Mouse (Mus musculus): ENCODE measurements around the gene Pald1. TPM values are rescaled to one million over a fixed set of nuclear protein-coding genes. Genes with fewer than 3 reads are reported as not detected.

Gene Pald1
- polyA plus RNA-seq, 1 experiment from 2014 or later: 22.5 TPM

GRCm38 (mm10) chr10:61418131-61418900 is 35.0 kb upstream of the Pald1 start:
- peaks cover 11% of the 10 kb centered on the region for H3K4me1 ChIP-seq
- H3K36me3 ChIP-seq: no peaks in the 10 kb centered on the region
- peaks cover 61% of the 10 kb centered on the region for H3K27me3 ChIP-seq
- peak overlapping the region; percentile 48 for H3K4me3 ChIP-seq
- peak overlapping the region; percentile 85 for H3K4me2 ChIP-seq
- no peaks in the 10 kb centered on the region for H3K9me3 ChIP-seq
- H3K9ac ChIP-seq: peak overlapping the region; percentile 67
- WGBS: 2% methylated on average over 50 of the region's 50 CpGs
- no peak for ATAC-seq (ENCODE audit: insufficient number of reproducible peaks, insufficient read depth, low FRiP score, low TSS enrichment, low read depth)
- no peak overlapping the region for H3K27ac ChIP-seq

- ATAC-seq (ENCODE audit: insufficient number of reproducible peaks, insufficient read depth, low FRiP score, low TSS enrichment, low read depth): no peak
- peaks cover 11% of the 10 kb centered on the region for H3K4me1 ChIP-seq
- peak within 1 kb of the TSS; percentile 85 for H3K4me2 ChIP-seq
- no peak within 1 kb of the TSS for H3K27ac ChIP-seq
- H3K4me3 ChIP-seq: peak within 1 kb of the TSS; percentile 48
- no peaks in the 10 kb centered on the region for H3K9me3 ChIP-seq
- H3K27me3 ChIP-seq: peaks cover 61% of the 10 kb centered on the region
- 23% methylated on average over 10 of the region's 10 CpGs for WGBS
- H3K36me3 ChIP-seq: no peaks in the 10 kb centered on the region
- H3K9ac ChIP-seq: peak within 1 kb of the TSS; percentile 67
Observed at GRCm38 (mm10) chr10:61417672-61418071, 34.3 kb upstream of the Pald1 start, which contains the start of gene Nodal. Gene Nodal, plus strand, starts transcription at chr10:61417972.

- no peak overlapping the region for H3K27ac ChIP-seq
- peaks cover 11% of the 10 kb centered on the region for H3K4me1 ChIP-seq
- H3K4me3 ChIP-seq: no peak overlapping the region
- no peak for ATAC-seq (ENCODE audit: insufficient number of reproducible peaks, insufficient read depth, low FRiP score, low TSS enrichment, low read depth)
- peaks cover 61% of the 10 kb centered on the region for H3K27me3 ChIP-seq
- H3K9ac ChIP-seq: no peak overlapping the region
- no peaks in the 10 kb centered on the region for H3K36me3 ChIP-seq
- H3K9me3 ChIP-seq: no peaks in the 10 kb centered on the region
- WGBS: 48% methylated on average over 2 of the region's 2 CpGs
- H3K4me2 ChIP-seq: no peak overlapping the region
Observed at GRCm38 (mm10) chr10:61417046-61417445, 33.7 kb upstream of the Pald1 start.

GRCm38 (mm10) chr10:61416561-61416960 is 33.2 kb upstream of the Pald1 start:
- H3K9me3 ChIP-seq: no peaks in the 10 kb centered on the region
- peaks cover 61% of the 10 kb centered on the region for H3K27me3 ChIP-seq
- H3K9ac ChIP-seq: no peak overlapping the region
- no peak overlapping the region for H3K27ac ChIP-seq
- no peak for ATAC-seq (ENCODE audit: insufficient number of reproducible peaks, insufficient read depth, low FRiP score, low TSS enrichment, low read depth)
- H3K36me3 ChIP-seq: no peaks in the 10 kb centered on the region
- no peak overlapping the region for H3K4me2 ChIP-seq
- H3K4me3 ChIP-seq: no peak overlapping the region
- H3K4me1 ChIP-seq: peaks cover 11% of the 10 kb centered on the region
- WGBS: 32% methylated on average over 7 of the region's 7 CpGs

- Histone ChIP-seq H3K9ac (no peak overlapping the region), H3K9me3 (no peaks in the 10 kb centered on the region), H3K27me3 (peaks cover 57% of the 10 kb centered on the region), H3K4me1 (peaks cover 11% of the 10 kb centered on the region), H3K27ac (no peak overlapping the region), H3K36me3 (no peaks in the 10 kb centered on the region), H3K4me2 (no peak overlapping the region), H3K4me3 (no peak overlapping the region)
- WGBS: 18% methylated on average over 8 of the region's 8 CpGs
- no peak for ATAC-seq (ENCODE audit: insufficient number of reproducible peaks, insufficient read depth, low FRiP score, low TSS enrichment, low read depth)
Observed at GRCm38 (mm10) chr10:61415890-61416289, 32.6 kb upstream of the Pald1 start.

GRCm38 (mm10) chr10:61415240-61415639 is 31.9 kb upstream of the Pald1 start:
- Histone ChIP-seq H3K4me3 (no peak overlapping the region), H3K4me2 (no peak overlapping the region), H3K36me3 (no peaks in the 10 kb centered on the region), H3K27me3 (peaks cover 51% of the 10 kb centered on the region), H3K9me3 (no peaks in the 10 kb centered on the region), H3K27ac (no peak overlapping the region), H3K9ac (no peak overlapping the region), H3K4me1 (peaks cover 11% of the 10 kb centered on the region)
- 72% methylated on average over 3 of the region's 3 CpGs for WGBS
- ATAC-seq (ENCODE audit: insufficient number of reproducible peaks, insufficient read depth, low FRiP score, low TSS enrichment, low read depth): no peak

GRCm38 (mm10) chr10:61412910-61413625 is 29.7 kb upstream of the Pald1 start:
- Histone ChIP-seq H3K4me2 (no peak overlapping the region), H3K4me3 (no peak overlapping the region), H3K4me1 (peaks cover 5% of the 10 kb centered on the region), H3K36me3 (no peaks in the 10 kb centered on the region), H3K9me3 (no peaks in the 10 kb centered on the region), H3K9ac (no peak overlapping the region), H3K27me3 (peaks cover 29% of the 10 kb centered on the region), H3K27ac (no peak overlapping the region)
- 52% methylated on average over 21 of the region's 21 CpGs for WGBS
- ATAC-seq (ENCODE audit: insufficient number of reproducible peaks, insufficient read depth, low FRiP score, low TSS enrichment, low read depth): no peak

- WGBS: 27% methylated on average over 9 of the region's 9 CpGs
- Histone ChIP-seq H3K27me3 (peaks cover 14% of the 10 kb centered on the region), H3K27ac (no peak overlapping the region), H3K4me2 (no peak overlapping the region), H3K4me3 (no peak overlapping the region), H3K9ac (no peak overlapping the region), H3K9me3 (no peaks in the 10 kb centered on the region), H3K36me3 (no peaks in the 10 kb centered on the region), H3K4me1 (0 out of 2 replicates have a peak, but pooled peaks cover 5% of the 10 kb centered on the region)
- ATAC-seq (ENCODE audit: insufficient number of reproducible peaks, insufficient read depth, low FRiP score, low TSS enrichment, low read depth): no peak
Observed at GRCm38 (mm10) chr10:61410193-61410592, 26.9 kb upstream of the Pald1 start.

GRCm38 (mm10) chr10:61409776-61410175 is 26.4 kb upstream of the Pald1 start:
- H3K4me3 ChIP-seq: no peak overlapping the region
- no peak overlapping the region for H3K9ac ChIP-seq
- no peaks in the 10 kb centered on the region for H3K36me3 ChIP-seq

GRCm38 (mm10) chr10:61405958-61406357 is 22.6 kb upstream of the Pald1 start:
- 8% methylated on average over 10 of the region's 10 CpGs for WGBS
- Histone ChIP-seq H3K4me3 (no peak overlapping the region), H3K9me3 (no peaks in the 10 kb centered on the region), H3K27ac (no peak overlapping the region), H3K4me1 (0 out of 2 replicates have a peak, but pooled peaks cover 5% of the 10 kb centered on the region), H3K27me3 (peaks cover 11% of the 10 kb centered on the region), H3K9ac (no peak overlapping the region), H3K36me3 (no peaks in the 10 kb centered on the region), H3K4me2 (no peak overlapping the region; the same call in 1 of the 2 replicates)
- no peak for ATAC-seq (ENCODE audit: insufficient number of reproducible peaks, insufficient read depth, low FRiP score, low TSS enrichment, low read depth)

More at GRCm38 (mm10) chr10:61409776-61410175, 26.4 kb upstream of the Pald1 start:
- Histone ChIP-seq H3K4me1 (0 out of 2 replicates have a peak, but pooled peaks cover 5% of the 10 kb centered on the region), H3K27ac (no peak overlapping the region), H3K9me3 (no peaks in the 10 kb centered on the region), H3K4me2 (no peak overlapping the region), H3K27me3 (peaks cover 13% of the 10 kb centered on the region)
- WGBS: 3% methylated on average over 4 of the region's 4 CpGs
- ATAC-seq (ENCODE audit: insufficient number of reproducible peaks, insufficient read depth, low FRiP score, low TSS enrichment, low read depth): no peak

- WGBS: 94% methylated on average over 2 of the region's 2 CpGs
- Histone ChIP-seq H3K4me1 (no peaks in the 10 kb centered on the region), H3K9ac (no peak overlapping the region), H3K4me2 (no peak overlapping the region), H3K4me3 (no peak overlapping the region), H3K36me3 (no peaks in the 10 kb centered on the region), H3K27me3 (peaks cover 11% of the 10 kb centered on the region), H3K9me3 (no peaks in the 10 kb centered on the region), H3K27ac (no peak overlapping the region)
- ATAC-seq (ENCODE audit: insufficient number of reproducible peaks, insufficient read depth, low FRiP score, low TSS enrichment, low read depth): no peak
Observed at GRCm38 (mm10) chr10:61402911-61403310, 19.6 kb upstream of the Pald1 start.

- no peaks in the 10 kb centered on the region for H3K36me3 ChIP-seq
- H3K9me3 ChIP-seq: no peaks in the 10 kb centered on the region
- no peak overlapping the region for H3K4me3 ChIP-seq
- H3K27me3 ChIP-seq: peaks cover 11% of the 10 kb centered on the region
- no peak overlapping the region for H3K27ac ChIP-seq
- no peak for ATAC-seq (ENCODE audit: insufficient number of reproducible peaks, insufficient read depth, low FRiP score, low TSS enrichment, low read depth)
- H3K4me1 ChIP-seq: no peaks in the 10 kb centered on the region
- no peak overlapping the region for H3K9ac ChIP-seq
- WGBS: 63% methylated on average over 5 of the region's 5 CpGs
- no peak overlapping the region for H3K4me2 ChIP-seq
Observed at GRCm38 (mm10) chr10:61402480-61402879, 19.1 kb upstream of the Pald1 start.
